Mouse (Mus musculus) liver, embryonic 14.5 days (tissue): ENCODE data around the gene Lcmt1.

Source experiments
- CTCF ChIP-seq: IDR thresholded peaks from 2 replicates; pipeline ENCODE4 v1.5.1; 2016; ENCODE audit warnings: antibody characterized with exemption, low read depth, control low read depth
- EP300 ChIP-seq: IDR thresholded peaks from 2 replicates; pipeline ENCODE4 v1.6.1; 2016; ENCODE audit warnings: antibody characterized with exemption, low read depth

GRCm38 (mm10) chr7:123368187-123368586 lies 1.4 kb upstream of the Lcmt1 start:
- TF ChIP-seq CTCF (no peak), EP300 (no peak)
